Mouse (Mus musculus): ENCODE measurements around the gene Mss51. TPM values are rescaled to one million over a fixed set of nuclear protein-coding genes. Genes with fewer than 3 reads are reported as not detected.

The Mss51 gene
- polyA plus RNA-seq, 1 experiment from 2014 or later = 1.4 TPM

GRCm38 (mm10) chr14:20481211-20481610 is 15.5 kb downstream of the Mss51 start:
- H3K36me3 ChIP-seq = peaks cover 30% of the 10 kb centered on the region
- H3K4me1 ChIP-seq (replicated peaks) = peaks cover 23% of the 10 kb centered on the region
- no peak overlapping the region for H3K4me2 ChIP-seq
- 30% methylated on average over 5 of the region's 5 CpGs for WGBS
- no peaks in the 10 kb centered on the region for H3K9me3 ChIP-seq
- no peak for ATAC-seq (ENCODE audit: insufficient number of reproducible peaks, insufficient read depth, low FRiP score, low TSS enrichment, low read depth)
- H3K9ac ChIP-seq (replicated peaks) = no peak overlapping the region
- no peak overlapping the region for H3K4me3 ChIP-seq (replicated peaks)
- no peak overlapping the region for H3K27ac ChIP-seq
- H3K27me3 ChIP-seq = no peaks in the 10 kb centered on the region

GRCm38 (mm10) chr14:20480195-20480579 is 16.5 kb downstream of the Mss51 start:
- peaks cover 26% of the 10 kb centered on the region for H3K36me3 ChIP-seq
- H3K9ac ChIP-seq (replicated peaks) = peak overlapping the region; percentile 66
- H3K27me3 ChIP-seq = no peaks in the 10 kb centered on the region
- WGBS = 50% methylated on average over 1 of the region's 1 CpGs
- no peaks in the 10 kb centered on the region for H3K9me3 ChIP-seq
- H3K4me2 ChIP-seq = peak overlapping the region; percentile 65
- peaks cover 23% of the 10 kb centered on the region for H3K4me1 ChIP-seq (replicated peaks)
- ATAC-seq (ENCODE audit: insufficient number of reproducible peaks, insufficient read depth, low FRiP score, low TSS enrichment, low read depth) = no peak
- 0 out of 2 replicates have a peak overlapping the region, but pooled peaks have one; percentile 62 for H3K27ac ChIP-seq
- peak overlapping the region; percentile 65 for H3K4me3 ChIP-seq (replicated peaks)

DNA sequence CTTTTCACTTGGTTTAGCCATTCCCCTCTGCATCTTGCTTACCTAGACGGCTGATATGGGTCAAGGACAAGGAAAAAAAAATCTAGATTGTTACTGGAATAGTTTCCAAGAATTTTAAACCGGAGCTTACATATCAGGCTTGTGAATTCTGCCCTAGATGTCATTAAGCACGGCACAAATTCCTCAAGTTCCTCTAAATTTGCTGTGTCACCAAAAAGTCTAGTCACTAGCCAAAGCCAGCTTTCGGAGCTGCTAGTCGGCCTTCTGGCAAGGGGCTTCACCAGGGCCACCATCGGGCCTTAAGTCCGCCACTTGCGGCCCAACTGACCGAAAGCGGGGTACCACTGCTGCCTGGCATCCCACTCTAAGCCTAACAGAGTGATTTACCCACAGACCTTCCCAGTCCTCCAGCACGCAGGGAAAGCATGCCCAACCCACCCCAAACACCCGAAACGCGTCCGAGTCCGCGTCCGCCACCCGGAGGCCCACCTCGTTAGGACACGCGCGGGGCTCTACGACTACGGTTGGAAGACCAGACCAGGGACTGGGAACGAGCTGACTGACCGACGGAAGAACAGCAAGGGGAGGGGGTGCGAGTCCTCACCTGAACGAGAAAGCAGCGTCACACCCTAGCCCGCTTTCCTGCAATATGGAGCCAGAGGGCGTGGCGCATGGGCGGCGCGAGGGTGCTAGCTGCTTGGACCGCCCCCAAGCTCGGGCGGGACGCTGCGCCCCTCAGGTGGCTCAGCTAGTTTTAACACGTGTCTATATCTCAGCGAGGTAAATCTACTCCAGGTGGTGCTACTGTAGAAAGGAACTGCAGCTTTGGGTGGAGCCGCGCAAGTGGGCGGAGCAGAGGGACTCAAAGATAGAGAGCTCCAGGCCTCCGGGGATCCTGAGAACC is 17.2 kb downstream of the Mss51 start, which contains the start of gene Anxa7:
TSS of gene Anxa7 (minus strand) at position 843 of the 904 bp plus-strand sequence.
- Histone ChIP-seq H3K9me3 (no peaks in the 10 kb centered on the region), H3K27ac (peak within 1 kb of the TSS; percentile 62; the same call in 1 of the 2 replicates), H3K9ac (replicated peaks) (peak within 1 kb of the TSS; percentile 66), H3K4me3 (replicated peaks) (peak within 1 kb of the TSS; percentile 65), H3K36me3 (peaks cover 20% of the 10 kb centered on the region; the same call in 1 of the 2 replicates), H3K27me3 (no peaks in the 10 kb centered on the region), H3K4me2 (peak within 1 kb of the TSS; percentile 65), H3K4me1 (replicated peaks) (peaks cover 23% of the 10 kb centered on the region)
- peak; percentile 84 for ATAC-seq (ENCODE audit: insufficient number of reproducible peaks, insufficient read depth, low FRiP score, low TSS enrichment, low read depth)
- WGBS = under 1% methylated on average over 48 of the region's 48 CpGs

DNA sequence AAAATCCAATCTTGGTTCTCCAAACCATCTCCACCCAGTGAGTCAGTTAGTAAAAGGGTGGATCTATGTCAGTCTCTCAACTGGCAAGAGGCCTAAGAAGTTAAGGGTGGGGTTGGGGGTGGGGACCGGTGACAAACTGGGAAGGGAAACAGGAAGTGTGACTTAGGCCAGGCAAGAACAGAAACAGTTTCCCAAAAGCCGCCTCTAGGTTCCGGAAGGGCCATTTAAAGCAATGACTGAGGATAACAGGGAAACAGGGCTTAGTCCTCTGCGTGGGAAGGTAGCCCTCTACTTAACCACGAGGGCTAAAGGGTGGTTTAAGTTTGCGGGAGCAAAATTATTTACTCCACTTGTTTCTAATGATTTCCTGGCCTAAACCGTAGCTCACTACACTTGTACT is 17.9 kb downstream of the Mss51 start:
- Histone ChIP-seq H3K4me1 (replicated peaks) (peaks cover 23% of the 10 kb centered on the region), H3K9ac (replicated peaks) (no peak overlapping the region), H3K4me3 (replicated peaks) (peak overlapping the region; percentile 65), H3K4me2 (peak overlapping the region; percentile 65), H3K36me3 (peaks cover 13% of the 10 kb centered on the region; the same call in 1 of the 2 replicates), H3K27ac (no peak overlapping the region), H3K9me3 (no peaks in the 10 kb centered on the region), H3K27me3 (no peaks in the 10 kb centered on the region)
- 4% methylated on average over 7 of the region's 7 CpGs for WGBS
- ATAC-seq (ENCODE audit: insufficient number of reproducible peaks, insufficient read depth, low FRiP score, low TSS enrichment, low read depth) = no peak

DNA sequence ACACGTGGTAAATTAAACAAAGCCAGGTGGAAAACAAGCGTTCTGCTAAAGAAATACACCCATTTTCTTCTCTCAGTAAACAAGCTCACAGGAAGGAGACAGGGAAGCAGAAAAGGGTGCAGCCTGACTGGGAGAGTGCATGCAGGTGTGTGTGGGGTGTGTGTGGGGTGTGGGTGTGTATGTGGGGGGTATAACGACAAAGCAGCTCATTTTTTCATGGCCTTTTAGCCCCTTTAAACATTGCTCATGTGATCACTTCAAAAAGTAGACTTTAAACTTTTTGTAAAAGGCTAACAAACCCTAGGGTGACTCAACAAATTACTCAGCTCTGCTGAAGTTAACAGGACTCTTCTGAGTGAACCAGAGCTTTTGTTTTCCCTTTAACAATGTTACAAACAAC is 18.3 kb downstream of the Mss51 start:
- Histone ChIP-seq H3K36me3 (0 out of 2 replicates have a peak, but pooled peaks cover 8% of the 10 kb centered on the region), H3K4me3 (replicated peaks) (peak overlapping the region; percentile 65; the same call in 1 of the 2 replicates), H3K9ac (replicated peaks) (no peak overlapping the region), H3K4me2 (peak overlapping the region; percentile 65), H3K9me3 (no peaks in the 10 kb centered on the region), H3K27ac (no peak overlapping the region), H3K27me3 (no peaks in the 10 kb centered on the region), H3K4me1 (replicated peaks) (peaks cover 23% of the 10 kb centered on the region)
- WGBS = 22% methylated on average over 3 of the region's 3 CpGs
- no peak for ATAC-seq (ENCODE audit: insufficient number of reproducible peaks, insufficient read depth, low FRiP score, low TSS enrichment, low read depth)

- Histone ChIP-seq H3K9ac (replicated peaks) (no peak overlapping the region), H3K36me3 (0 out of 2 replicates have a peak, but pooled peaks cover under 1% of the 10 kb centered on the region)
These were observed 19.3 kb downstream of the Mss51 start for GRCm38 (mm10) chr14:20477261-20478025.

DNA sequence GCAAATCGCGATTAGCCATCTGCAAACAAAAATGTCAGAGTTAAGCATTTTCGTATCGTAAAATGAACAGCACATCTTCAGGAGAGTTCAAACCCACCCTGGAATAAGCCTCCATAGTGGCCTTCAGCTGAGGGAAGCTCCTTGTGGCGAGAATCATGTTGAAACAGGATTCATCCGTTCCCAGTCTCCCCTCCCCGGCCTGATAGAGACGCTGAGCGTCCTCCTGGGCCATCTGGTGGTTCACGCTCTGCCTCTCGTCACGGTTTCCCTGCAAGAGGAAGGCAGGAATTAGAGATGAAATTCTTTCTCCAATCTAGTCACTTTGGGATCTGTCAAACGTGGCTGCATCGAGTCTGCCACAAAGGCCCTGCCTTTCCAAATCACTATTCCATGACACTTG is 36.5 kb downstream of the Mss51 start:
- WGBS = 70% methylated on average over 14 of the region's 14 CpGs
- no peaks in the 10 kb centered on the region for H3K9me3 ChIP-seq
- no peak overlapping the region for H3K9ac ChIP-seq (replicated peaks)
- peaks cover 69% of the 10 kb centered on the region for H3K36me3 ChIP-seq
- no peak overlapping the region for H3K4me3 ChIP-seq (replicated peaks)
- ATAC-seq (ENCODE audit: insufficient number of reproducible peaks, insufficient read depth, low FRiP score, low TSS enrichment, low read depth) = no peak
- no peaks in the 10 kb centered on the region; the same call in 1 of the 2 replicates for H3K4me1 ChIP-seq (replicated peaks)
- no peak overlapping the region for H3K27ac ChIP-seq
- no peaks in the 10 kb centered on the region for H3K27me3 ChIP-seq
- no peak overlapping the region for H3K4me2 ChIP-seq

More at GRCm38 (mm10) chr14:20477261-20478025, 19.3 kb downstream of the Mss51 start:
- ATAC-seq (ENCODE audit: insufficient number of reproducible peaks, insufficient read depth, low FRiP score, low TSS enrichment, low read depth) = no peak
- WGBS = 20% methylated on average over 4 of the region's 4 CpGs
- Histone ChIP-seq H3K27me3 (no peaks in the 10 kb centered on the region), H3K4me3 (replicated peaks) (no peak overlapping the region), H3K9me3 (no peaks in the 10 kb centered on the region), H3K4me1 (replicated peaks) (peaks cover 23% of the 10 kb centered on the region), H3K27ac (no peak overlapping the region), H3K4me2 (no peak overlapping the region)

DNA sequence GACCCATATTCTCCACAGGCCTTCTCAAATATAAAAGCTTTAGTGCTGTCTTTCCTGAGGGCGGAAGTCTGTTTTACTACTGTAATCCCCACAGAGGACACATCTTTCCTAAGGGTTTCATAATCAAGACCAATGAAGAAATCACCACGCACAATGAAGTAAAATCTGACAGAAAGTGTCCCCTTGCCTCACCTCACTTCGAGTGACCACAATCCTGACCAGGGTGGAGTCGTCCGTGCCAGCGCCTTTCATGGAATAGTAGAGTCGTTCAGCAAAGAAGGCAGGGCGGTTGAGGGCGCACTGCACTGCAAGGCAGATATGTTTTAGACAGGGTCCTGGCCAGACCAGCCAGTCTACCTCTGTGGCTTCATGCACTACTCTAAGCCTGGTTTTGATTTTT is 38.3 kb downstream of the Mss51 start:
- H3K9me3 ChIP-seq = no peaks in the 10 kb centered on the region
- H3K4me2 ChIP-seq = no peak overlapping the region
- peaks cover 53% of the 10 kb centered on the region for H3K36me3 ChIP-seq
- H3K27ac ChIP-seq = no peak overlapping the region
- H3K4me1 ChIP-seq (replicated peaks) = no peaks in the 10 kb centered on the region; the same call in 1 of the 2 replicates
- H3K27me3 ChIP-seq = no peaks in the 10 kb centered on the region
- no peak for ATAC-seq (ENCODE audit: insufficient number of reproducible peaks, insufficient read depth, low FRiP score, low TSS enrichment, low read depth)
- H3K4me3 ChIP-seq (replicated peaks) = no peak overlapping the region
- WGBS = 94% methylated on average over 9 of the region's 9 CpGs
- no peak overlapping the region for H3K9ac ChIP-seq (replicated peaks)

DNA sequence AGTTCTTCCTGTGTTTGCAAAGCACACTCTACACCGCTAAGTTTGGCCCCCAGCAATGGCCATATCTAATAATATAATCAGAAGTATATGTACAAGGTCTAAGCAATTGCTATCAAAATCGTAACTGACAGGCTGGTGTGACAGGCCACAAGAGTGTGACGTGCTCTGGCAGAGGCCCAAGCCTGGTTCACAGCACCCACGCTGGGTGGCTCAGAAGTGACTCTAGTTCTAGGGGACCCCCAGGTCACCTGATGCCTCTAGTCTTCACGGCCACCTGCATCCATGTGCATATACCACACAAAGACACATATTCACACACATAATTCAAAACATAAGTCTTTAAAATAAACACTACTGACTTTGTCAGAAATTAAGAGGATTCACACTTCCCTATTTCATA is 43.8 kb downstream of the Mss51 start:
- no peak for ATAC-seq (ENCODE audit: insufficient number of reproducible peaks, insufficient read depth, low FRiP score, low TSS enrichment, low read depth)
- Histone ChIP-seq H3K4me1 (replicated peaks) (peaks cover 2% of the 10 kb centered on the region; the same call in 1 of the 2 replicates), H3K36me3 (peaks cover 13% of the 10 kb centered on the region), H3K9ac (replicated peaks) (no peak overlapping the region), H3K9me3 (no peaks in the 10 kb centered on the region), H3K27me3 (no peaks in the 10 kb centered on the region), H3K27ac (no peak overlapping the region), H3K4me3 (replicated peaks) (no peak overlapping the region), H3K4me2 (no peak overlapping the region)
- WGBS = 92% methylated on average over 5 of the region's 5 CpGs

DNA sequence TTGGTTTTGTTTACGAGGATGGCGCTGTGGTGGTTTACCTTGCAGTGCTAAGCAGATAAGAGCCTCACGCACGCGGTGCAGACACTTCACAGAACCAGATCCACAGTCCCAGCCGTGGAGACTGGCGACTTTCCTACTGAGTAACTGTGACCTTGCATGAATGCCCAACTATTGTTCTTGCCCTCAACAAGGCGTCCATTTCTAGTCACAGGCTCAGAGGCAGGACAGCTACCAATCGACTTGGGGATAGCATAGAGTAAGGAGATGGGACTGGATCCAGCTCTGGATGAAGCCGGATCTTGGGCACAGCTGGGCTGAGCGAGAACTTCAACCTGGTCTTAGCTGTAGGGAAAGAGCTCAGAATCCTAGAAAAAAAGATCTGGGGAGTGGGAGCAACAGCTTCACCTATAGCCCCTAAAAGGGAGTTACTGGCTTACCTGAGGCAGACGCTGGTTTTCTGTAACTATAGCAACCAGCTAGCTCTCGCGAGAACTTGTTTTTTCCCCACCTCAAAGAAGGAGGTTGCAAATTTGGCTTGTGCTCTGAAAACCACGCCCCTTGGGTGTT is 44.9 kb downstream of the Mss51 start, which contains the start of gene Cfap70:
TSS of gene Cfap70 (minus strand) at position 462 of the 567 bp plus-strand sequence.
- 6% methylated on average over 15 of the region's 15 CpGs for WGBS
- Histone ChIP-seq H3K27me3 (no peaks in the 10 kb centered on the region), H3K4me1 (replicated peaks) (peaks cover 2% of the 10 kb centered on the region; the same call in 1 of the 2 replicates), H3K27ac (no peak within 1 kb of the TSS), H3K9ac (replicated peaks) (peak within 1 kb of the TSS; percentile 47), H3K4me3 (replicated peaks) (peak within 1 kb of the TSS; percentile 39), H3K36me3 (peaks cover 10% of the 10 kb centered on the region), H3K4me2 (peak within 1 kb of the TSS; percentile 71), H3K9me3 (no peaks in the 10 kb centered on the region)
- ATAC-seq (ENCODE audit: insufficient number of reproducible peaks, insufficient read depth, low FRiP score, low TSS enrichment, low read depth) = 0 out of 2 replicates have a peak, but pooled peaks have one; percentile 47
